Mouse (Mus musculus) hindbrain, postnatal 0 days (tissue): Measurements from ENCODE around the gene Ccl24. TPM values are rescaled to one million over a fixed set of nuclear protein-coding genes. Genes with fewer than 3 reads are reported as not detected.
A peak's percentile ranks its signal among the peaks of the same experiment; 100 is the strongest.

Experiments used
- ATAC-seq: fragments of 200-750 bp; cut with Nextera tagmentation; 2 replicates; pipeline ENCODE4 v1.8.0; 2017; ENCODE audit warnings: mild to moderate bottlenecking, moderate TSS enrichment, moderate library complexity
- DNase-seq: peaks from one replicate; pipeline ENCODE4 v3.0.0-alpha.2; 2015; ENCODE audit warnings: low spot score
- H3K27ac ChIP-seq: fragments of 300-500 bp; sonication (generic); 2 replicates; pipeline ENCODE4 v1.5.1; 2014; ENCODE audit warnings: mild to moderate bottlenecking
- H3K27me3 ChIP-seq: fragments of 300-500 bp; sonication (generic); 2 replicates; pipeline ENCODE4 v1.6.1; 2014; ENCODE audit warnings: low read length, mixed read lengths; ENCODE audit not compliant: insufficient read depth
- H3K36me3 ChIP-seq: fragments of 300-500 bp; sonication (generic); 2 replicates; pipeline ENCODE4 v1.6.1; 2014; ENCODE audit warnings: low read length, mixed read lengths; ENCODE audit not compliant: insufficient read depth
- H3K4me1 ChIP-seq: fragments of 300-500 bp; sonication (generic); 2 replicates; pipeline ENCODE4 v1.6.1; 2014; ENCODE audit warnings: antibody characterized with exemption, low read length, mixed read lengths; ENCODE audit not compliant: insufficient read depth
- H3K4me2 ChIP-seq: fragments of 300-500 bp; sonication (generic); 2 replicates; pipeline ENCODE4 v1.6.1; 2014; ENCODE audit warnings: low read depth, mild to moderate bottlenecking, low read length, moderate library complexity, mixed read lengths
- H3K4me3 ChIP-seq: fragments of 300-500 bp; sonication (generic); 2 replicates; pipeline ENCODE4 v1.5.1; 2014; ENCODE audit warnings: low read length
- H3K9ac ChIP-seq: fragments of 300-500 bp; sonication (generic); replicated peaks from 2 replicates; pipeline ENCODE4 v1.6.1; 2014; ENCODE audit warnings: mild to moderate bottlenecking, low read length, moderate library complexity, mixed read lengths
- H3K9me3 ChIP-seq: fragments of 300-500 bp; sonication (generic); 2 replicates; pipeline ENCODE4 v1.6.1; 2016; ENCODE audit warnings: low read length, mixed read lengths
- CTCF ChIP-seq: IDR thresholded peaks from 2 replicates; pipeline ENCODE4 v1.5.1; 2016; ENCODE audit warnings: antibody characterized with exemption, control low read depth, low read depth
- WGBS: fragments of 180-500 bp; shearing (Covaris S2); extraction: QIAGEN DNeasy Blood & Tissue Kit; methylation state at CpG from one replicate; pipeline ENCODE4 v1.1.7; 2014; 5-methylcytosine and 5-hydroxymethylcytosine counted together
- polyA plus RNA-seq: library from polyadenylated mRNA; unstranded; fragments of >200 nt; fragmentation: Nextera tagmentation; extraction: Ambion mirVana; gene quantifications from 2 replicates; pipeline ENCODE4 v1.2.1, GENCODE M21; 2015
- total RNA-seq: library from RNA; depleted of rRNA; stranded (reverse); fragments of >200 nt; gene quantifications from 2 replicates; pipeline ENCODE4 v1.2.3, GENCODE M21; 2014

Gene Ccl24
- total and polyA plus RNA-seq, 2 experiments from 2014 or later = 0.26 to 2.5 TPM

DNA sequence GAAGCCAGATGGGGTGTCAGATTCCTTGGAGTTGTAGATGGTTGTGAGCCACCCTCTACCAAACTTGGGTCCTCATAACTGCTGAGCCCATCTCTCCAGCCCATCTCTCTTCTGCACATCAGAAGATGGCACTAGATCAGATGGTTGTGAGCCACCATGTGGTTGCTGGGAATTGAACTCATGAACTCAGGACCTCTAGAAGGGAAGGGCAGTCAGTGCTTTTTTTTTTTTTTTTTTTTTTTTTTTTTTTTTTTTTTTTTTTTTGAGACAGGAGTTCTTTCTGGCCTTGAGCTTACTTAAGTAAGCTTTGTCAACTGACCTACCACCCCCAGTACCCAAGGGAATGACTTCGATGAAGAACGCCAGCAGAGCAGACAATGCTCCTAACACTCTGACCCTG, 24.9 kb downstream of the Ccl24 start:
- no peak overlapping the region for H3K27ac ChIP-seq
- H3K9me3 ChIP-seq = no peaks in the 10 kb centered on the region
- no peak overlapping the region for H3K4me3 ChIP-seq
- H3K4me2 ChIP-seq = no peak overlapping the region
- 93% methylated on average over 2 of the region's 2 CpGs for WGBS
- no peak for ATAC-seq
- no peaks in the 10 kb centered on the region for H3K36me3 ChIP-seq
- no peaks in the 10 kb centered on the region for H3K27me3 ChIP-seq
- no peak for DNase-seq
- TF ChIP-seq CTCF = no peak
- H3K4me1 ChIP-seq = 0 out of 2 replicates have a peak, but pooled peaks cover 3% of the 10 kb centered on the region
- no peak overlapping the region for H3K9ac ChIP-seq

- DNase-seq = peak; percentile 98
- peak; percentile 99 for ATAC-seq
- peak within 1 kb of the TSS; percentile 99 for H3K4me2 ChIP-seq
- no peaks in the 10 kb centered on the region for H3K27me3 ChIP-seq
- H3K9me3 ChIP-seq = no peaks in the 10 kb centered on the region
- peak within 1 kb of the TSS; percentile 77 for H3K4me3 ChIP-seq
- peak; percentile 74 for TF ChIP-seq CTCF
- WGBS = under 1% methylated on average over 44 of the region's 46 CpGs
- peak within 1 kb of the TSS; percentile 68 for H3K9ac ChIP-seq
- peak within 1 kb of the TSS; percentile 29; the same call in 1 of the 2 replicates for H3K27ac ChIP-seq
- no peaks in the 10 kb centered on the region for H3K36me3 ChIP-seq
- H3K4me1 ChIP-seq = 0 out of 2 replicates have a peak, but pooled peaks cover 3% of the 10 kb centered on the region
These were observed 27.7 kb downstream of the Ccl24 start, which contains the start of gene Hip1 for GRCm38 (mm10) chr5:135544865-135545797. Hip1 (minus strand) TSS chr5:135545120.

- peak overlapping the region; percentile 99 for H3K4me2 ChIP-seq
- no peak overlapping the region for H3K27ac ChIP-seq
- H3K36me3 ChIP-seq = no peaks in the 10 kb centered on the region
- peak overlapping the region; percentile 77 for H3K4me3 ChIP-seq
- H3K9ac ChIP-seq = peak overlapping the region; percentile 68
- no peaks in the 10 kb centered on the region for H3K9me3 ChIP-seq
- 0 out of 2 replicates have a peak, but pooled peaks cover 3% of the 10 kb centered on the region for H3K4me1 ChIP-seq
- TF ChIP-seq CTCF = no peak
- H3K27me3 ChIP-seq = no peaks in the 10 kb centered on the region
- no peak for ATAC-seq
- DNase-seq = peak; percentile 12
- 3% methylated on average over 15 of the region's 15 CpGs for WGBS
These were observed 28.8 kb downstream of the Ccl24 start for GRCm38 (mm10) chr5:135544032-135544558.

DNA sequence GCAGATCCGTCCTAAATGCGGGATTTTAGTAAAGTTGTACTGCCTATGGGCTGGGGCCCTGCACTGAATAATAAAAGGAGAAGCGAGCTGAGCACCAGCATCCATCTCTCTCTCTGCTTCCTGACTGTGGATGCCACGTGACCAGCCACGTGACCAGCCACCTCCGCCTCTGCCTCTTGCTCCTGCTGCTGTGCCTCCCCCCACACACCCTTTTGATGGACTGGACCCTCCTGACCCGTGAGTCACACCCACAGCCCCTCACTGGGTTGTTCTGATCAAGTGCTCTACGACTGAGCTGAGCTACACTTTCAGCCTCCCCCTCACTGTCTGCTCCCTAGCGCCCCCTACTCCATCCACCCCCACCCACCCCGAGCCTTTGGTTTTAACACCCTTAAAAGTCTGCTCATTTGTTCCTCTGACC, 35.0 kb downstream of the Ccl24 start:
- WGBS = 78% methylated on average over 10 of the region's 10 CpGs
- Histone ChIP-seq H3K9ac (no peak overlapping the region), H3K4me2 (no peak overlapping the region), H3K4me1 (0 out of 2 replicates have a peak, but pooled peaks cover 3% of the 10 kb centered on the region), H3K9me3 (no peaks in the 10 kb centered on the region), H3K27me3 (no peaks in the 10 kb centered on the region), H3K4me3 (no peak overlapping the region), H3K36me3 (no peaks in the 10 kb centered on the region), H3K27ac (no peak overlapping the region)
- no peak for TF ChIP-seq CTCF
- no peak for DNase-seq
- ATAC-seq = no peak

DNA sequence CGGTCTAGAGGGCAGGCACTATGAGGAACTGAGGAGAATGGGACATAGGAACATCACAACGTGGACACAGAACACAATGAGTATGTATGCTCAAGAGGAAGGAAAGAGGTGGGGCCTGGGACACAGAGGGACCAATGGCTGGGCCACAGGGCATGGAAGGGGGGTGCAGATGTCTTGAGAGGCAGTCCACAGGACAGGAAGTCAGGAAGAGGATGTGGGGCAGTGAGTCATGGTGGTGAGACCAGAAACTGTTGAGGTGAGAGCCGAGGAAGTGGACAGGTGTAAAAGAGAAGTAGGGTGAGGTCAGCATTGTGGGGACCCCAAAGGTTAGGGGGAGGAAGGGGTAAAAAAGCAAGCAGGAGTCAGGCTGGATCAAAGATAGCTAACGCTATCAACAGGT, 35.5 kb downstream of the Ccl24 start:
- no peak overlapping the region for H3K9ac ChIP-seq
- TF ChIP-seq CTCF = no peak
- 84% methylated on average over 4 of the region's 4 CpGs for WGBS

GRCm38 (mm10) chr5:135535867-135536266, 37.0 kb downstream of the Ccl24 start:
- Histone ChIP-seq H3K36me3 (no peaks in the 10 kb centered on the region), H3K4me1 (0 out of 2 replicates have a peak, but pooled peaks cover 3% of the 10 kb centered on the region), H3K9me3 (no peaks in the 10 kb centered on the region), H3K4me2 (no peak overlapping the region), H3K27ac (no peak overlapping the region), H3K27me3 (no peaks in the 10 kb centered on the region), H3K4me3 (no peak overlapping the region), H3K9ac (no peak overlapping the region)
- TF ChIP-seq CTCF = no peak
- ATAC-seq (no peak), DNase-seq (no peak)

More for the DNA sequence above, 35.5 kb downstream of the Ccl24 start:
- Histone ChIP-seq H3K4me2 (no peak overlapping the region), H3K4me1 (0 out of 2 replicates have a peak, but pooled peaks cover 3% of the 10 kb centered on the region), H3K4me3 (no peak overlapping the region), H3K36me3 (no peaks in the 10 kb centered on the region), H3K27me3 (no peaks in the 10 kb centered on the region), H3K27ac (no peak overlapping the region), H3K9me3 (no peaks in the 10 kb centered on the region)
- no peak for DNase-seq
- ATAC-seq = no peak

GRCm38 (mm10) chr5:135533431-135533830, 39.4 kb downstream of the Ccl24 start:
- Histone ChIP-seq H3K4me3 (no peak overlapping the region), H3K27me3 (no peaks in the 10 kb centered on the region), H3K9me3 (no peaks in the 10 kb centered on the region), H3K9ac (no peak overlapping the region), H3K4me1 (0 out of 2 replicates have a peak, but pooled peaks cover 3% of the 10 kb centered on the region), H3K27ac (no peak overlapping the region), H3K4me2 (no peak overlapping the region), H3K36me3 (no peaks in the 10 kb centered on the region)
- ATAC-seq (no peak), DNase-seq (no peak)
- TF ChIP-seq CTCF = no peak
- 68% methylated on average over 10 of the region's 10 CpGs for WGBS
